20 mouse cellular contexts compared by ENCODE assay signal in the genomic region with DNA sequence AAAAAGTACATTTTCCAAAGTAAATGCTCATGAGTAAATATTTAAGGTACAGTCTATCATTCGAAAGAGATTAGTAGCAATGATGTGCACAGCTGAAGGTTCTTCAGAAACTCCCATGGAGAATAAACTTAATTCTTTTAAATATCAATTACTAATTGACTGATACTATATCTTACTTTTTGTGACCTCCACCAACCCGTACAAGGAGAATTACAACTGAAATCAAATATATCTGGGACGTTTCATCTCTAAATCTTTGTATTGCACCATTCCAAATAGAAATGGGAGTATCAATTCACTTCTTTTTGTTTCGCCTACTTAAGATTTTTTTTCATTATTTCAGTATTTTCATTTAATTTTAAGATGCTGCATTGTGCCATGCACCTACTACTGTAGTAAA. TPM values are rescaled to one million over a fixed set of nuclear protein-coding genes. Genes with fewer than 3 reads are reported as not detected.
"Had no signal": no experiment of that assay in that cellular context is flagged by ENCODE, and none has a peak within 500 bp of the region (broad histone marks: within the 10 kb centered on the region; RNA-seq: fewer than 3 reads in every experiment).

Gene Amy2a3 (minus strand): TSS at position 101 of the 400 bp plus-strand sequence.

RNA-seq across cellular contexts. Expression of gene Amy2a3, which starts in this region (rescaled TPM):
- polyA plus RNA-seq: limb, embryonic 10.5 days; limb, embryonic 11.5 days; limb, embryonic 12.5 days; liver, adult 2 months; liver, embryonic 11.5 days; liver, embryonic 12.5 days; liver, embryonic 13.5 days; lung, adult 2 months; lung, embryonic 14.5 days; lung, embryonic 15.5 days; lung, embryonic 16.5 days; lung, postnatal 0 days; macrophage; midbrain, embryonic 10.5 days; midbrain, embryonic 12.5 days; midbrain, embryonic 13.5 days; midbrain, embryonic 14.5 days; midbrain, embryonic 16.5 days; midbrain, postnatal 0 days; myocyte had no signal
